Mouse (Mus musculus) small intestine, adult 2 months (tissue): ENCODE data around the gene Zfp174.

Experiments used
- CTCF ChIP-seq: fragments of 200-500 bp; IDR thresholded peaks from 2 replicates; pipeline ENCODE4 v1.5.1; 2012; ENCODE audit warnings: low read depth, mild to moderate bottlenecking, control low read depth, inconsistent platforms, low read length, moderate library complexity, mixed read lengths; ENCODE audit not compliant: insufficient replicate concordance, insufficient read length; ENCODE audit errors: extremely low read depth
- POLR2A ChIP-seq: fragments of 200-500 bp; IDR thresholded peaks from 2 replicates; pipeline ENCODE4 v1.6.1; 2012; ENCODE audit warnings: low read depth, mild to moderate bottlenecking, control low read depth, inconsistent platforms, low read length, moderate library complexity

- no peak for TF ChIP-seq POLR2A
- TF ChIP-seq CTCF, result no peak
Measured at GRCm38 (mm10) chr16:3885065-3885670, 38.1 kb downstream of the Zfp174 start.
